Mouse (Mus musculus): ENCODE measurements around the gene Fyn. TPM values are rescaled to one million over a fixed set of nuclear protein-coding genes. Genes with fewer than 3 reads are reported as not detected.

The Fyn gene
- polyA plus RNA-seq, 1 experiment from 2014 or later = 32.6 TPM

DNA sequence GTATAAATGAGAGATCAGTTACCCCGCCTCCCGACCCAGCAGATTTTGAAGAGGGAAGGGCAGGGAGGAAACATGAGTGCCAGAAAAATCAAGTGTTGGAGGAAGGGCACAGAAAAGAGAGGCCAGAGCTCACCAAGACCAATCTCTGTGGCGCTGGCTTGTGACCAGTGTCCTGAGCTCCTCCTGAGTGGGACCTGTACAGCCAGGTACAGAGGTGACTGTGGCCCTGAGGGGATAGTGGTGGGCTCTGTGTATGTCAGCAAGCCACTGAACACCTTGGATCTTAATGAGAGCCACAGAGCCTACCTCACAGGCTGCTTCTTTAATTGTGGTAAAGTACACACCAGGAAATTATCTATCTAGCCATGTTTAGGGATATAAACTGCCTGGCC is 229.1 kb downstream of the Fyn start:
- Histone ChIP-seq H3K27me3 (ENCODE audit: control insufficient read depth, insufficient read depth, low read length) (no peaks in the 10 kb centered on the region), H3K4me2 (replicated peaks; ENCODE audit: low read depth, low read length) (no peak overlapping the region), H3K27ac (ENCODE audit: low read depth, low read length) (no peak overlapping the region), H3K9ac (ENCODE audit: low read depth, low read length) (no peak overlapping the region), H3K36me3 (ENCODE audit: control insufficient read depth, insufficient read depth, low read length) (no peaks in the 10 kb centered on the region), H3K4me3 (ENCODE audit: low read length) (no peak overlapping the region), H3K9me3 (ENCODE audit: control insufficient read depth, low read length) (peaks cover 13% of the 10 kb centered on the region; the same call in 1 of the 2 replicates), H3K4me1 (ENCODE audit: control insufficient read depth, insufficient read depth, low read length) (0 out of 2 replicates have a peak, but pooled peaks cover 5% of the 10 kb centered on the region)
- WGBS = 50% methylated on average over 3 of the region's 3 CpGs
- ATAC-seq (ENCODE audit: low FRiP score, low TSS enrichment) = no peak

DNA sequence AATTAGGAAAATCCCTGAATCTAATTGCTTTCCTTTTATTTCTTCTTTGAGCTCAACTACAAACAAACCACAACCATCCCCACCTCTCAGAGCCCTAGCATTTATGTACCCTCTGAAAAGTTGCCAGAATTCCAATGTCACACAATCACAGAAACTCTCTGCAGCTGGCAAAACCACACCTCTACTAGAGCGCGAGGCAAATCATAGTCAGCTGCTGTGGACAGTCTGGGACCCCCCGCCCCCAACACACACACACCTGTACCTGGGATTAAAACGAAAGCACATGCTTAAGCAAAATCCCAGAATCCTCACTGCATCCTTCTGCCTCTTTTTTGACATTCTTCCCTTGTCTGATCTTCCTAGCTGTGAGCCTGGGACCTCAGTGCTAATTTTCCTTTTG is 230.9 kb downstream of the Fyn start:
- no peak for ATAC-seq (ENCODE audit: low FRiP score, low TSS enrichment)
- no peaks in the 10 kb centered on the region for H3K27me3 ChIP-seq (ENCODE audit: control insufficient read depth, insufficient read depth, low read length)
- H3K27ac ChIP-seq (ENCODE audit: low read depth, low read length) = no peak overlapping the region
- H3K9ac ChIP-seq (ENCODE audit: low read depth, low read length) = no peak overlapping the region
- no peak overlapping the region for H3K4me3 ChIP-seq (ENCODE audit: low read length)
- no peaks in the 10 kb centered on the region for H3K36me3 ChIP-seq (ENCODE audit: control insufficient read depth, insufficient read depth, low read length)
- peaks cover 8% of the 10 kb centered on the region; the same call in 1 of the 2 replicates for H3K9me3 ChIP-seq (ENCODE audit: control insufficient read depth, low read length)
- no peak overlapping the region for H3K4me2 ChIP-seq (replicated peaks; ENCODE audit: low read depth, low read length)
- 96% methylated on average over 4 of the region's 4 CpGs for WGBS
- H3K4me1 ChIP-seq (ENCODE audit: control insufficient read depth, insufficient read depth, low read length) = 0 out of 2 replicates have a peak, but pooled peaks cover 5% of the 10 kb centered on the region

DNA sequence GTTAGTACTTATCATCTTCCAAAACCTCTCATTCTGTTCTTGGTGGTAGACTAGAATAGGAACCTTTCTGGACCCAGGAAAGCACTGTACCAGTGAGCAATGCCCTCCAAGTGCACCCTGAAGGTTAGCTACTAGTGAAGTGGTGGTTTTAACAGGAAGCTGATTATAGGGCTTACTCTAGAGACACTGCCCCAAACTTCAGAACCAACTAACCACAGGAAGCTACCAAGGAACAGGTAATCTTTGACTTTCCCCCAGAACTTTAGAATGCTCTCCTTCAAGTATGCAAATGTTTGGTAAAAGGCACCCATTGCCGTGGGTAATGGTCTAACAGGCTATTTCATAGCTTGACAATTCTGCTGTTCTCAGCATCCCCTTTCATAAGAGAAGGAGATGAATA is 231.5 kb downstream of the Fyn start:
- Histone ChIP-seq H3K4me1 (ENCODE audit: control insufficient read depth, insufficient read depth, low read length) (0 out of 2 replicates have a peak, but pooled peaks cover 5% of the 10 kb centered on the region), H3K27ac (ENCODE audit: low read depth, low read length) (no peak overlapping the region), H3K9ac (ENCODE audit: low read depth, low read length) (no peak overlapping the region), H3K4me3 (ENCODE audit: low read length) (no peak overlapping the region), H3K36me3 (ENCODE audit: control insufficient read depth, insufficient read depth, low read length) (no peaks in the 10 kb centered on the region), H3K9me3 (ENCODE audit: control insufficient read depth, low read length) (peaks cover 11% of the 10 kb centered on the region; the same call in 1 of the 2 replicates), H3K27me3 (ENCODE audit: control insufficient read depth, insufficient read depth, low read length) (no peaks in the 10 kb centered on the region), H3K4me2 (replicated peaks; ENCODE audit: low read depth, low read length) (no peak overlapping the region)
- no peak for ATAC-seq (ENCODE audit: low FRiP score, low TSS enrichment)
- WGBS = 84% methylated on average over 1 of the region's 1 CpGs

DNA sequence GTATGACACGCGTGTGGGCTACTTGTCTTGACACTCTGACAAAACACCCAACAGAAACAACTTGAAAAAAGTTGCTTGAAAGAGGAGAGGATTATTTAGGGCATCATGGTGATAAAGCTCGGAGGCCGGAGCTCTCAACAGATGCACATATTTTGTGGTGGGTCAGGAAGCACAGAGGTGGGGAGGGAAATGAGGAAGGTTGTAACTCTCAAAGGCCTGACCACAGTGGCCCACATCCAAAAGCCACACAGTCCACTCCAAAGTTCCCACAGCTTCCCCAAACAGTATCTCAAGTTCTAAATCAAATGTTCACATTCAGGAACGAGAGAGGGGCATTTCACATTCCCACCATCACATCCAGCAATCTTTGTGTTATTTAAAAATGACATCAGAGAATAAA is 232.4 kb downstream of the Fyn start:
- ATAC-seq (ENCODE audit: low FRiP score, low TSS enrichment) = no peak
- no peaks in the 10 kb centered on the region for H3K27me3 ChIP-seq (ENCODE audit: control insufficient read depth, insufficient read depth, low read length)
- H3K9me3 ChIP-seq (ENCODE audit: control insufficient read depth, low read length) = peaks cover 11% of the 10 kb centered on the region; the same call in 1 of the 2 replicates
- WGBS = 74% methylated on average over 5 of the region's 5 CpGs
- H3K4me1 ChIP-seq (ENCODE audit: control insufficient read depth, insufficient read depth, low read length) = 0 out of 2 replicates have a peak, but pooled peaks cover 5% of the 10 kb centered on the region
- H3K36me3 ChIP-seq (ENCODE audit: control insufficient read depth, insufficient read depth, low read length) = no peaks in the 10 kb centered on the region
- no peak overlapping the region for H3K4me2 ChIP-seq (replicated peaks; ENCODE audit: low read depth, low read length)
- no peak overlapping the region for H3K27ac ChIP-seq (ENCODE audit: low read depth, low read length)
- no peak overlapping the region for H3K9ac ChIP-seq (ENCODE audit: low read depth, low read length)
- H3K4me3 ChIP-seq (ENCODE audit: low read length) = no peak overlapping the region

DNA sequence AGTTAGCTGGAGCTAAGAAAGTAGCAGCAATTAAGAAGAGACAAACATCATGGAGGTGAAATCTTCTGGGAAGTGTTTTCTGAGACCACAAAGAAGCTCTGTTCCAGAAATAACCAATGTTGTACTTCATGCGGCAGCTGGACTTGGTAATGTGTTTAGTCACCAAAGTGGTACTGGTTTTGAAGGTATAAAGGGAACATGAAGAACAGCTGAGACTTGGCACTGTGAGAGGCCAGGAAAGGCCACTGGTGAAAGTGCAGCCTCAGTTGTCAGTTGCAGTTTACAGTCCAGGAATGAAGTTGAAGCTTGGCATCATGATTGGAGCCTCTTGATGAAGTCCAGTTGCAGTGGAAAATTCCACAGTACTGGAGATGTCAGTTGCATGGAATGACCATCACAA is 237.8 kb downstream of the Fyn start:
- Histone ChIP-seq H3K9me3 (ENCODE audit: control insufficient read depth, low read length) (peaks cover 16% of the 10 kb centered on the region; the same call in 1 of the 2 replicates), H3K9ac (ENCODE audit: low read depth, low read length) (no peak overlapping the region), H3K4me1 (ENCODE audit: control insufficient read depth, insufficient read depth, low read length) (no peaks in the 10 kb centered on the region), H3K36me3 (ENCODE audit: control insufficient read depth, insufficient read depth, low read length) (no peaks in the 10 kb centered on the region), H3K27me3 (ENCODE audit: control insufficient read depth, insufficient read depth, low read length) (no peaks in the 10 kb centered on the region), H3K4me3 (ENCODE audit: low read length) (no peak overlapping the region), H3K27ac (ENCODE audit: low read depth, low read length) (no peak overlapping the region), H3K4me2 (replicated peaks; ENCODE audit: low read depth, low read length) (no peak overlapping the region)
- WGBS = 95% methylated on average over 1 of the region's 1 CpGs
- ATAC-seq (ENCODE audit: low FRiP score, low TSS enrichment) = no peak

GRCm38 (mm10) chr10:39611234-39611633 is 242.6 kb downstream of the Fyn start:
- H3K4me2 ChIP-seq (replicated peaks; ENCODE audit: low read depth, low read length) = no peak overlapping the region
- H3K36me3 ChIP-seq (ENCODE audit: control insufficient read depth, insufficient read depth, low read length) = no peaks in the 10 kb centered on the region
- WGBS = 66% methylated on average over 3 of the region's 3 CpGs
- no peak overlapping the region for H3K9ac ChIP-seq (ENCODE audit: low read depth, low read length)
- H3K4me3 ChIP-seq (ENCODE audit: low read length) = no peak overlapping the region
- peaks cover 17% of the 10 kb centered on the region for H3K4me1 ChIP-seq (ENCODE audit: control insufficient read depth, insufficient read depth, low read length)
- no peak for ATAC-seq (ENCODE audit: low FRiP score, low TSS enrichment)
- H3K27ac ChIP-seq (ENCODE audit: low read depth, low read length) = no peak overlapping the region
- no peaks in the 10 kb centered on the region for H3K27me3 ChIP-seq (ENCODE audit: control insufficient read depth, insufficient read depth, low read length)
- H3K9me3 ChIP-seq (ENCODE audit: control insufficient read depth, low read length) = peaks cover 5% of the 10 kb centered on the region; the same call in 1 of the 2 replicates

DNA sequence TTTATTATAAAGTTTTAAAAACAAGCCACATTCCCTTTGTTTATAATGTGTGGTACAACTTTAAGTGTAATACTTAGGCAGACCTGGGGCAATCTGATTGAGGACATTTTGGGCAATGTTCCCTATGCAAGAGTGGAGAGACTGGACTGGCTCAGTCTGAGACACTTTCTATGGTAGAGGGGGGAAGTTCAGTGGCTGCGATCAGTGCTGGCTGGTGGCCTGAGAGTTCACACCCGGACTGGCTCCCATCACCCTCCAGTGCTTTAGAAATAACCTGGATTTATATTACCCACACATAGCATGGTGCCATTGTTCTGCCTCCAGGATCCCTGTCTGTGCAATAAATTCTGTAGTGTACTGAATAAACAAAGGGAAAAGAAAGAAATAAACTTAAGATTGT is 243.5 kb downstream of the Fyn start:
- WGBS = 47% methylated on average over 2 of the region's 2 CpGs

DNA sequence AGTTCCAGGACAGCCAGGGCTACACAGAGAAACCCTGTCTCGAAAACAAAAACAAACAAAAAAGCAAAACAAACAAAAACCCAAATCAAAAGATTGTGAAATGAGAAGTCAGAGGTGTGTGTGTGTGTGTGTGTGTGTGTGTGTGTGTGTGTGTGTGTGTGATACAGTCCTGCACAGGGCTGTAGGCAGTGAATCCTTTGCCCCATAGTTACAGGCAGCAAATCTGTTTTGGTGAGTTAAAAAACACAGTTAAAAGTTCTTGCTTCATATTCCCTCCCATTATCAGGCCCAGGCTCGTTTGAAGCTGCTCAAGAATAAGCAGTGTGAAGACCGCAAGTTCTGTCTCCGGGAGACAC is 244.0 kb downstream of the Fyn start, which contains the start of gene Traf3ip2:
TSS of gene Traf3ip2 (plus strand) at position 302 of the 356 bp plus-strand sequence.
- peaks cover 17% of the 10 kb centered on the region for H3K4me1 ChIP-seq (ENCODE audit: control insufficient read depth, insufficient read depth, low read length)
- H3K4me3 ChIP-seq (ENCODE audit: low read length) = peak within 1 kb of the TSS; percentile 42
- no peak for ATAC-seq (ENCODE audit: low FRiP score, low TSS enrichment)

More for the DNA sequence above, 243.5 kb downstream of the Fyn start:
- Histone ChIP-seq H3K4me2 (replicated peaks; ENCODE audit: low read depth, low read length) (0 out of 2 replicates have a peak overlapping the region, but pooled peaks have one; percentile 59), H3K27ac (ENCODE audit: low read depth, low read length) (no peak overlapping the region), H3K27me3 (ENCODE audit: control insufficient read depth, insufficient read depth, low read length) (no peaks in the 10 kb centered on the region), H3K9me3 (ENCODE audit: control insufficient read depth, low read length) (no peaks in the 10 kb centered on the region), H3K9ac (ENCODE audit: low read depth, low read length) (no peak overlapping the region), H3K36me3 (ENCODE audit: control insufficient read depth, insufficient read depth, low read length) (no peaks in the 10 kb centered on the region), H3K4me3 (ENCODE audit: low read length) (no peak overlapping the region), H3K4me1 (ENCODE audit: control insufficient read depth, insufficient read depth, low read length) (peaks cover 17% of the 10 kb centered on the region)
- ATAC-seq (ENCODE audit: low FRiP score, low TSS enrichment) = no peak

GRCm38 (mm10) chr10:39612989-39613831 is 244.6 kb downstream of the Fyn start:
- ATAC-seq (ENCODE audit: low FRiP score, low TSS enrichment) = peak; percentile 89
- WGBS = 2% methylated on average over 26 of the region's 26 CpGs
- H3K4me1 ChIP-seq (ENCODE audit: control insufficient read depth, insufficient read depth, low read length) = peaks cover 17% of the 10 kb centered on the region
- no peaks in the 10 kb centered on the region for H3K36me3 ChIP-seq (ENCODE audit: control insufficient read depth, insufficient read depth, low read length)
- H3K9me3 ChIP-seq (ENCODE audit: control insufficient read depth, low read length) = no peaks in the 10 kb centered on the region
- H3K4me3 ChIP-seq (ENCODE audit: low read length) = peak overlapping the region; percentile 42
- H3K9ac ChIP-seq (ENCODE audit: low read depth, low read length) = peak overlapping the region; percentile 64
- peak overlapping the region; percentile 59 for H3K4me2 ChIP-seq (replicated peaks; ENCODE audit: low read depth, low read length)
- H3K27me3 ChIP-seq (ENCODE audit: control insufficient read depth, insufficient read depth, low read length) = no peaks in the 10 kb centered on the region
- H3K27ac ChIP-seq (ENCODE audit: low read depth, low read length) = peak overlapping the region; percentile 96

More for the DNA sequence above, 244.0 kb downstream of the Fyn start, which contains the start of gene Traf3ip2:
- peak within 1 kb of the TSS; percentile 96 for H3K27ac ChIP-seq (ENCODE audit: low read depth, low read length)
- no peaks in the 10 kb centered on the region for H3K9me3 ChIP-seq (ENCODE audit: control insufficient read depth, low read length)
- H3K9ac ChIP-seq (ENCODE audit: low read depth, low read length) = peak within 1 kb of the TSS; percentile 64
- no peaks in the 10 kb centered on the region for H3K27me3 ChIP-seq (ENCODE audit: control insufficient read depth, insufficient read depth, low read length)
- peak within 1 kb of the TSS; percentile 59 for H3K4me2 ChIP-seq (replicated peaks; ENCODE audit: low read depth, low read length)
- 26% methylated on average over 4 of the region's 4 CpGs for WGBS
- H3K36me3 ChIP-seq (ENCODE audit: control insufficient read depth, insufficient read depth, low read length) = no peaks in the 10 kb centered on the region

Measured in kidney, embryonic 14.5 days (tissue).